Mouse (Mus musculus): ENCODE measurements at regions not wholly inside any gene's neighbourhood (a gene's known extent, or its start where the extent isn't known, plus 50 kb on each side); places are given as distances from the start of the nearest gene placed in this dataset.

- TF ChIP-seq MAFK (IDR thresholded peaks at IDR 0.05; ENCODE audit: borderline replicate concordance, low read depth, low read length) (no peak), CTCF (IDR thresholded peaks at IDR 0.05 in 2 of 3, conservative IDR thresholded peaks at IDR 0.05 in 1 of 3; ENCODE audit: control insufficient read depth in 1 of 3, insufficient read depth in 1 of 3, low read depth in 2 of 3, low read length in 3 of 3, poor library complexity in 1 of 3, severe bottlenecking in 1 of 3) (no peak), CHD1 (IDR thresholded peaks at IDR 0.05; ENCODE audit: low read depth, low read length) (no peak), POLR2A (IDR thresholded peaks at IDR 0.05; ENCODE audit: control insufficient read depth in 1 of 2, insufficient read depth in 1 of 2, low read depth in 1 of 2, low read length in 2 of 2, poor library complexity in 1 of 2) (no peak), GATA1 (IDR thresholded peaks at IDR 0.05; ENCODE audit: low read depth, low read length) (no peak), NRF1 (IDR thresholded peaks at IDR 0.05; ENCODE audit: insufficient read depth, low read depth, low read length, poor library complexity, severe bottlenecking) (no peak), MYC (IDR thresholded peaks at IDR 0.05; ENCODE audit: low read depth, low read length) (no peak), TAL1 (IDR thresholded peaks at IDR 0.05; ENCODE audit: low read length) (no peak), ETS1 (IDR thresholded peaks at IDR 0.05; ENCODE audit: low read depth, low read length) (no peak), USF2 (IDR thresholded peaks at IDR 0.05; ENCODE audit: borderline replicate concordance in 1 of 2, insufficient read depth in 1 of 2, low read depth in 1 of 2, low read length in 2 of 2) (no peak), CHD2 (IDR thresholded peaks at IDR 0.05; ENCODE audit: low read length) (no peak)
Observed at GRCm38 (mm10) chr14:68918526-68919045, 375.5 kb downstream of the Synb start.

Data from MEL (cell line).